Mouse (Mus musculus) kidney, adult 2 months (tissue): ENCODE results near the gene Gm36210.

Source experiments
- CTCF ChIP-seq: fragments of 200-500 bp; conservative IDR thresholded peaks from 2 replicates; pipeline ENCODE4 v1.5.1; 2011; ENCODE audit warnings: low read depth, mild to moderate bottlenecking, control low read depth, low read length, moderate library complexity, mixed read lengths; ENCODE audit not compliant: insufficient read depth, insufficient read length
- POLR2A ChIP-seq: fragments of 200-500 bp; IDR thresholded peaks from one replicate; pipeline ENCODE4 v1.6.1; 2011; ENCODE audit warnings: low read depth, low read length, control low read depth

- TF ChIP-seq CTCF (no peak), POLR2A (no peak)
Observed at GRCm38 (mm10) chr7:4877226-4877625, 29.1 kb downstream of the Gm36210 start.
